Mouse (Mus musculus) neural tube, embryonic 15.5 days (tissue): Measurements from ENCODE around the gene Alpk1. TPM values are rescaled to one million over a fixed set of nuclear protein-coding genes. Genes with fewer than 3 reads are reported as not detected.
"Not testable (repeated sequence)": the region's sequence is repeated elsewhere in the genome, so short reads cannot be mapped to it uniquely, and the experiment has no call there.

ENCODE experiments used
- ATAC-seq: fragments of 200-750 bp; cut with Nextera tagmentation; 2 replicates; pipeline ENCODE4 v1.8.0; 2017; ENCODE audit warnings: mild to moderate bottlenecking, moderate TSS enrichment, moderate library complexity; ENCODE audit not compliant: low FRiP score
- H3K27ac ChIP-seq: fragments of 300-500 bp; sonication (generic); replicated peaks from 2 replicates; pipeline ENCODE4 v1.5.1; 2015; ENCODE audit warnings: mild to moderate bottlenecking, inconsistent platforms
- H3K27me3 ChIP-seq: fragments of 300-500 bp; sonication (generic); replicated peaks from 2 replicates; pipeline ENCODE4 v1.6.1; 2015; ENCODE audit warnings: inconsistent platforms
- H3K36me3 ChIP-seq: fragments of 300-500 bp; sonication (generic); 2 replicates; pipeline ENCODE4 v1.6.1; 2015; ENCODE audit warnings: inconsistent platforms
- H3K4me1 ChIP-seq: fragments of 300-500 bp; sonication (generic); 2 replicates; pipeline ENCODE4 v1.6.1; 2015; ENCODE audit warnings: inconsistent platforms
- H3K4me2 ChIP-seq: fragments of 300-500 bp; sonication (generic); 2 replicates; pipeline ENCODE4 v1.6.1; 2015; ENCODE audit warnings: inconsistent platforms, mild to moderate bottlenecking, moderate library complexity
- H3K4me3 ChIP-seq: fragments of 300-500 bp; sonication (generic); replicated peaks from 2 replicates; pipeline ENCODE4 v1.5.1; 2015; ENCODE audit warnings: mild to moderate bottlenecking, inconsistent platforms
- H3K9ac ChIP-seq: fragments of 300-500 bp; sonication (generic); replicated peaks from 2 replicates; pipeline ENCODE4 v1.6.1; 2015; ENCODE audit warnings: mild to moderate bottlenecking, inconsistent platforms
- H3K9me3 ChIP-seq: fragments of 300-500 bp; sonication (generic); replicated peaks from 2 replicates; pipeline ENCODE4 v1.6.1; 2016; ENCODE audit warnings: inconsistent platforms
- WGBS: fragments of 180-500 bp; shearing (Covaris S2); methylation state at CpG from one replicate; pipeline ENCODE4 v1.1.7; 2015; ENCODE audit warnings: mixed read lengths; 5-methylcytosine and 5-hydroxymethylcytosine counted together
- polyA plus RNA-seq: library from polyadenylated mRNA; unstranded; fragments of >200 nt; fragmentation: Nextera tagmentation; extraction: Ambion mirVana; gene quantifications from 2 replicates; pipeline ENCODE4 v1.2.1, GENCODE M21; 2015

Gene Alpk1
- polyA plus RNA-seq, 1 experiment from 2014 or later, result 0.61 TPM

DNA sequence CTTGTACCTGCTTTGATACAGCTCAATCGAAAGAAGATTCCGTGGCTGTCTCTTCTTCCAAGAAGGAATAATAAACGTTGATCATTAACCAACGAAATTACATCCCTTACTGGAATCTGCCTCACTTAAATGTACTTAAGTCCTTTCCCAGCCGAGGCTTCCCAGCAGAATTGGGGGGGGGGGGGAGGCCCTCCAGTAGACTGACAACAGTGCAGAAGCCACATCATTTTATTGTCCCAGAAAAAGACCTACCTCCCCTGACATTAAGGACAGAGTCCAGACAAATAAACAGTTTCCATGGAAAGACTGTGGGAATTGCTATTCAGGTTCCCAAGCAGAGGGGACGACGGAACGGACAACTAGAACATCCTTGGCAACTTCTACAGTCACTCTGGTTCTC, 8.6 kb upstream of the Alpk1 start:
- H3K4me2 ChIP-seq, result peak overlapping the region; percentile 98
- no peak for ATAC-seq
- no peaks in the 10 kb centered on the region for H3K36me3 ChIP-seq
- WGBS, result 13% methylated on average over 8 of the region's 8 CpGs
- H3K9ac ChIP-seq, result no peak overlapping the region
- no peaks in the 10 kb centered on the region for H3K9me3 ChIP-seq
- no peak overlapping the region for H3K27ac ChIP-seq
- peak overlapping the region; percentile 53 for H3K4me3 ChIP-seq
- H3K27me3 ChIP-seq, result peaks cover 36% of the 10 kb centered on the region
- H3K4me1 ChIP-seq, result peaks cover 22% of the 10 kb centered on the region

DNA sequence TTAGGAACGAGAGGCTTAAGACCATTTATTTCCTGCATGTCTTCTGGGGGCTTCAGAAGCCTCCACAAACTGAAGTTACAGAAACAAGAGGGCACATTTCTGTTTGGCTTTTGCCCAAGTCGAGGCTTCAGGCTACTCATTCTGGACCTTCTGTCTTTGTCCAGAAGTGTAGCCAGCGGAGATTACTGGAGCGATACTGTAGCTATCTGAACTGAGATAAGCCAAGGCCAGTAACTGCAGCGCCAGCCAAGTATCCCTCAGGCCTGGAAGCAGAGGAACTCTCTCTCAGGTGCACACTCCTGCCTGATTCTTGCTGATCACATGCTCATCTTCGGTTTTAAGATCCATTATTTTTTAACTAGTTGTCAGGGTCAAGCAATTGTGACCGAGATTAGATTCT, 7.7 kb upstream of the Alpk1 start:
- WGBS, result 57% methylated on average over 7 of the region's 7 CpGs
- ATAC-seq, result no peak
- no peak overlapping the region for H3K4me3 ChIP-seq
- H3K36me3 ChIP-seq, result no peaks in the 10 kb centered on the region
- H3K9ac ChIP-seq, result no peak overlapping the region
- H3K4me2 ChIP-seq, result no peak overlapping the region
- H3K27me3 ChIP-seq, result peaks cover 36% of the 10 kb centered on the region
- H3K9me3 ChIP-seq, result no peaks in the 10 kb centered on the region
- no peak overlapping the region for H3K27ac ChIP-seq
- H3K4me1 ChIP-seq, result peaks cover 22% of the 10 kb centered on the region

DNA sequence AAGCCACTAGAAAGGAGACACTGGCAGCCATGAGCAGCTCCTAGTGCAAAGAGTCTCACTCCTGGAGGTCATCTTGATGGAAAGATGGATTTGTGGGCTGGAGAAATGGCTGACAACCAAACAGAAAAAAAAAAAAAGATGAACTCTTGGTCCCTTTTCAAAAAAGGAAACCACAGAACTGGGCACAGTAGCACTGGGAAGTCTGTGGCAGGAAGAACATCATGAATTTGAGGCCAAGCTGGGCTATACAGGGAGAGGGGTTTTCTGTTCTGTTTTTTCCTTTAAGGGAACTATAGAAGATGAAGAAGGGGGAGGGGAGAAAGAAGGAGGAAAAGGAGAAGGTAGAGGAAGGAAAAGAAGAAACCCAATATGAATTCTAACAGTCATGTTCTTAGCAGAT, 6.7 kb upstream of the Alpk1 start:
- no peak for ATAC-seq
- Histone ChIP-seq H3K36me3 (no peaks in the 10 kb centered on the region), H3K4me3 (no peak overlapping the region), H3K9me3 (no peaks in the 10 kb centered on the region), H3K4me2 (no peak overlapping the region), H3K27ac (no peak overlapping the region), H3K9ac (no peak overlapping the region), H3K27me3 (peaks cover 31% of the 10 kb centered on the region), H3K4me1 (peaks cover 22% of the 10 kb centered on the region)

DNA sequence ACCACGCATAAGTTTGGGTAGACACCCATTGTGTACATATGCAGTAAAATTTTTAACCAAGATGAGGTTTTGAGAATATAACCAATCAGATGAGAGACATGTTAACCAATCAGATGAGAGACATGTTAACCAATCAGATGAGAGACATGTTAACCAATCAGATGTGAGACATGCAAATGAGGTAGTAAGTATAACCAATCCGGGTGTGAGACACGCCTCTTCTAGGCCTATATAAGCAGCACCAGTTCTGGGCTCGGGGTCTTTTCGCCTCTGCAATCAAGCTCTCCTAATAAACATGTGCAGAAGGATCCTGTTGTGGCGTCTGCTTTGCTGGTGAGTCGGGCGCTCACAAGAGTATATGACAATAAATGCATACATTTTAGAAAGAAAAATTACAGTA, 3.4 kb upstream of the Alpk1 start:
- 93% methylated on average over 8 of the region's 8 CpGs for WGBS
- not testable (repeated sequence) for H3K27ac ChIP-seq, H3K4me1 ChIP-seq, H3K4me2 ChIP-seq, H3K9ac ChIP-seq, H3K36me3 ChIP-seq, ATAC-seq, H3K9me3 ChIP-seq, H3K4me3 ChIP-seq
- H3K27me3 ChIP-seq, result peaks cover 20% of the 10 kb centered on the region

DNA sequence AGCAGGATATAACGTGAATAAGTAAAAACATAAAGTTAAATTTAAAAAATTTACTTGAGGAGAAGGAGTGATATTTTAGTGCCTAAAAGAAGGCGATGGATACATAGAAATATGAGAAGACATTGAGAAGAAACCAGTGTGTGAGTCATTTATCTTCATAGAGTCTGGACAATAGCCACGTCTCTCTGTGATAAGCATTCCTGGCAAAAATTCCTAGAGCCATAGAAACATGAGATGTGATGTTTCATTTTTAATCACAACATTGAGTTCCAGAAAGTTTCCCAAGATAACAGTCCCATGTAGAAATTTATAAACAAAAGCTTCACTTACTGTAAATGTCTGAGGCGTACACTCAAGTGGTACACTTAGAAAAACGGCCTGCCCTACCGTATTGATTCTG, 2.6 kb upstream of the Alpk1 start:
- Histone ChIP-seq H3K27ac (no peak overlapping the region), H3K4me2 (no peak overlapping the region), H3K36me3 (no peaks in the 10 kb centered on the region), H3K9ac (no peak overlapping the region), H3K9me3 (no peaks in the 10 kb centered on the region), H3K27me3 (peaks cover 13% of the 10 kb centered on the region), H3K4me3 (no peak overlapping the region), H3K4me1 (peaks cover 6% of the 10 kb centered on the region; the same call in 1 of the 2 replicates)
- no peak for ATAC-seq
- WGBS, result 94% methylated on average over 6 of the region's 6 CpGs

DNA sequence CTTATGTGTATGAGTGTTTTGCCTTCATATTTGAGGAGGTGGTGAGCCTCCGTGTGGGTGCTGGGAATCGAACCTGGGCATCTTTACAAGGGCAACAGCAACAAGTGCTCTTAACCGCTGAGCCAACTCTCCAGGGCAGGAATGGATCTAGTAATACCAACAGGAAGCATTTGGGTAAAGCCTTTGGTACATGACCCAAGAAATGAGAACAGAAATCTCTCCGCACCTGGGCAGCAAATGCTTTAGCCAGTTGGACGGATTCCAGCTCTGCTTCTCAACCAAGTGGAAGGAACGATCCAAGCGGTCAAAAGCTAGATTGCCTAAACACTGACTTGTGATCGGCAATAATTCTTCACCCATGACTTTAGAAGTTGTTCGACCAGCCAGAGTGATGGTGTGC, 594 bp upstream of the Alpk1 start:
- H3K9me3 ChIP-seq, result no peaks in the 10 kb centered on the region
- no peak overlapping the region for H3K4me2 ChIP-seq
- no peak overlapping the region for H3K27ac ChIP-seq
- H3K36me3 ChIP-seq, result no peaks in the 10 kb centered on the region
- peaks cover 6% of the 10 kb centered on the region; the same call in 1 of the 2 replicates for H3K4me1 ChIP-seq
- 0 out of 2 replicates have a peak, but pooled peaks cover 4% of the 10 kb centered on the region for H3K27me3 ChIP-seq
- no peak for ATAC-seq
- H3K9ac ChIP-seq, result no peak overlapping the region
- H3K4me3 ChIP-seq, result no peak overlapping the region
- WGBS, result 94% methylated on average over 9 of the region's 9 CpGs

DNA sequence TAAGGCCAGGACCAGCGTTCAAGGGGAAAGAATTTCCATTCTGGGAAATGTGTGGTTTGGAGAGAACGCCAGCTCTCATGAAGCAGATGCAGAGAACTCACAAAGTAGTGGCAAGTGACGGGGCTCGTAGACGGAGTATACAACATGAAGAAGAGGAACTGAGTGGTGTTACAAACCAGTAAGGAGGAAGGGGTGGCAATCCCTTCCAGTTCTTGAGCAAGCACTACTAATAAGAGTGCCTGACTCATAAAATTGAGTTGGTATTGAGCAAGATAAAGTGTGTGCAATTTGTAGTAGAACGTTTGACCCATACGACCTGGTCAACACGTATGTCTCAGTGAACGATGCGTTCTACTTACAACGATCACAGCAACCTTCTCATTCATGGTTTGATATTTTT, 11.2 kb downstream of the Alpk1 start:
- no peak overlapping the region for H3K4me2 ChIP-seq
- H3K9me3 ChIP-seq, result no peaks in the 10 kb centered on the region
- 89% methylated on average over 11 of the region's 11 CpGs for WGBS
- ATAC-seq, result no peak
- no peak overlapping the region for H3K27ac ChIP-seq
- no peaks in the 10 kb centered on the region; the same call in 1 of the 2 replicates for H3K27me3 ChIP-seq
- no peak overlapping the region for H3K9ac ChIP-seq
- H3K4me1 ChIP-seq, result no peaks in the 10 kb centered on the region
- H3K4me3 ChIP-seq, result no peak overlapping the region
- no peaks in the 10 kb centered on the region for H3K36me3 ChIP-seq

DNA sequence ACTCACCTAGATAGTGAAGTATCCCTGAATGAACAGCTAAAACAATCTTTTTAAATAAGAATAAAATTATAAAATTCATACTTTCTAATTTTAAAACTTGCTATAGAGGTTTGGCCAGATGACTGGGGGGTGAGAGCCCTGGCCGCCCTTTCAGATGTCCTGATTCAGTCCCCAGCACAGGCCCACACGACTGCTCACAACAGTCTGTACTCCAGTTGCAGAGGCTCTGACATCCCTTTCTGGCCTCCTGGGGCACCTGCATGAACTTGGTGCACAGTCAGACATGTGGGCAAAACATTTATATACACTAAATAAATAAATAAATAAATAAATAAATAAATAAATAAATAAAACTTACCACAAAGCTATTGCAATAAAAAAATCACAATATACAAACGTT, 14.4 kb downstream of the Alpk1 start:
- no peaks in the 10 kb centered on the region for H3K36me3 ChIP-seq
- no peak for ATAC-seq
- WGBS, result 72% methylated on average over 3 of the region's 3 CpGs
- no peak overlapping the region for H3K4me3 ChIP-seq
- H3K27me3 ChIP-seq, result peaks cover 16% of the 10 kb centered on the region
- no peak overlapping the region for H3K4me2 ChIP-seq
- H3K4me1 ChIP-seq, result no peaks in the 10 kb centered on the region
- no peak overlapping the region for H3K27ac ChIP-seq
- no peaks in the 10 kb centered on the region for H3K9me3 ChIP-seq
- H3K9ac ChIP-seq, result no peak overlapping the region

DNA sequence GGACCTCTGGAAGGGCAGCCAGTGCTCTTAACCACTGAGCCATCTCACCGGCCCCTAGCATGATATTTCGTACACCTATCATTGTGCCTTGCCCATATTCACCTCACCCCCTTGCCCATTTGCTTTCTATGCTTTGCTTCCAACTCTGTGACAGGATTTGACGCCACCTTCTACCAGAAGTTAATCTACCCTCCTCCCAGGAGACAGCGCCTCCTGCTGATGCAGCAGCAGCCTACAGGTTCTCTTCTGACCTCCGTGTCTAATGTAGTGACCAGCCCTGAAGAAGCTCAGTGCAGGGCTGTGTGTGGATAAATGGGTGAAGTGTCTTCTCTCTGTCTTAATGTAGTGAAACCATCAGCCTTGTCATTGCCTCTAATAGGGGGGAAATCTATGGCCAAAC, 15.8 kb downstream of the Alpk1 start:
- no peak overlapping the region for H3K4me3 ChIP-seq
- no peak for ATAC-seq
- 57% methylated on average over 5 of the region's 5 CpGs for WGBS
- H3K9me3 ChIP-seq, result no peaks in the 10 kb centered on the region
- peaks cover 26% of the 10 kb centered on the region for H3K27me3 ChIP-seq
- no peaks in the 10 kb centered on the region for H3K4me1 ChIP-seq
- H3K27ac ChIP-seq, result no peak overlapping the region
- H3K4me2 ChIP-seq, result no peak overlapping the region
- no peak overlapping the region for H3K9ac ChIP-seq
- no peaks in the 10 kb centered on the region for H3K36me3 ChIP-seq

DNA sequence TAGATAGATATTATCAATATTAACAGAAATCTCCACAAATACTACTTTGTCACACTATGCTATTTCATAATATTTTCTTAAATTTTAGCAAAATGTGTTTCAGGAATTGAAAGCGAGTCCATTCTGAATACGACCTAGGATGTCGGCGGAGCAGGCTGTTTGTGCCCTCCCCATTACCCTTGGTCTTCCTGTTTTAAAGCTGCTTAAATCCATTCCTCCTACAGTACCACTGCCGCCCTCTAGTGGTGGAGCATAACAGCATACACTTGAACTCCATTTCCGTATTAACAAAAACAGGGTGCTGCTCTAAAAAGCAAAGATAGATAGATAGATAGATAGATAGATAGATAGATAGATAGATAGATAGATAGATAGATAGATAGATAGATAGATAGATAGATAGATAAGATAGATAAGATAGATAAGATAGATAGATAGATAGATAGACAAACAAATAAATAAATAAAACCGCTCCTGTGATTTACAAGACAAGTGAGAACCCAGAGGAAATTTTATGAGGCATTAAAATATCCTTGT, 17.2 kb downstream of the Alpk1 start:
- WGBS, result 20% methylated on average over 7 of the region's 7 CpGs
- Histone ChIP-seq H3K9me3 (no peaks in the 10 kb centered on the region), H3K9ac (no peak overlapping the region), H3K4me3 (no peak overlapping the region), H3K27me3 (peaks cover 34% of the 10 kb centered on the region), H3K36me3 (no peaks in the 10 kb centered on the region), H3K4me2 (no peak overlapping the region), H3K4me1 (peaks cover 3% of the 10 kb centered on the region), H3K27ac (no peak overlapping the region)
- no peak for ATAC-seq

DNA sequence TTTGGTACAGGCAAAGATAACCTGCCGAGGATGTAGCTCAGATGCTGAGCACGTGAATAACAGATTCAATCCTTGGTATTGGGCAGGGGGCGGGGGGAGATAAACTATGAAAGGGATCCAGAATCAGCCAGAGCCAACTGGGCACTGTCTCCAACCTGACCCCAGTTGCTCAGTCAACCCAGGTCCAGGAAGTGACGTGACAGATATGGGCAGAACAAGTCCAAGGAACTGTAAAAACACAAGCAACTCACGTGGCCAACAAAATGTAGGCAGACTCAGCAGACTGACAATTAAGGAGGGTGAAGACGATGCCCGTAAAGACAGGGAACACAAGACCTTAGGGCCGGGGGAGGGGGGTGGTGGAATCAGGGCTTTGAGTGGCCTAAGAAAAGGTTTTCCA, 17.9 kb downstream of the Alpk1 start:
- Histone ChIP-seq H3K9me3 (no peaks in the 10 kb centered on the region), H3K4me1 (peaks cover 3% of the 10 kb centered on the region), H3K36me3 (no peaks in the 10 kb centered on the region), H3K4me2 (no peak overlapping the region), H3K27ac (no peak overlapping the region), H3K9ac (no peak overlapping the region), H3K27me3 (peaks cover 39% of the 10 kb centered on the region), H3K4me3 (no peak overlapping the region)
- no peak for ATAC-seq
- WGBS, result 60% methylated on average over 8 of the region's 8 CpGs

DNA sequence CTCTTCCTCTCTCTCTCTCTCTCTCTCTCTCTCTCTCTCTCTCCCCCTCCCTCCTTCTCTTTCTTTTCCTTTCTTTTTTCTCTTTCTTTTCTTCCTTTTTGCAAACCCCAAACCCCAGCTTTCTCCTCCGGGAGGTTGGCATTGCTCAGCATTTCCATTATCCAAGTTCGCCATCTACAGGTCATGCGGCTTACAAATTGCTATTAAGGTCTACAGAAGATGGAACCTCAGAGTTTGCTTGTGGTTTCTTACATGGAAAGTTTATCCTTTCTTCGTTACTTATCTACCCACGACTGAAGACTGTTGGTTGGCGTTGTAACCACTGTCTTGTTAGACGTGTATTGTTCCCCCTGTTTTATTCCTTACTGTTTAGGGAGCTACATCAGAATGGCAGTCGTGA, 21.1 kb downstream of the Alpk1 start:
- peaks cover 69% of the 10 kb centered on the region for H3K27me3 ChIP-seq
- no peak overlapping the region for H3K27ac ChIP-seq
- no peak overlapping the region for H3K9ac ChIP-seq
- H3K36me3 ChIP-seq, result no peaks in the 10 kb centered on the region
- ATAC-seq, result no peak; the same call in 1 of the 2 replicates
- peaks cover 3% of the 10 kb centered on the region for H3K4me1 ChIP-seq
- H3K4me3 ChIP-seq, result no peak overlapping the region
- 17% methylated on average over 8 of the region's 8 CpGs for WGBS
- no peak overlapping the region for H3K4me2 ChIP-seq
- no peaks in the 10 kb centered on the region for H3K9me3 ChIP-seq

DNA sequence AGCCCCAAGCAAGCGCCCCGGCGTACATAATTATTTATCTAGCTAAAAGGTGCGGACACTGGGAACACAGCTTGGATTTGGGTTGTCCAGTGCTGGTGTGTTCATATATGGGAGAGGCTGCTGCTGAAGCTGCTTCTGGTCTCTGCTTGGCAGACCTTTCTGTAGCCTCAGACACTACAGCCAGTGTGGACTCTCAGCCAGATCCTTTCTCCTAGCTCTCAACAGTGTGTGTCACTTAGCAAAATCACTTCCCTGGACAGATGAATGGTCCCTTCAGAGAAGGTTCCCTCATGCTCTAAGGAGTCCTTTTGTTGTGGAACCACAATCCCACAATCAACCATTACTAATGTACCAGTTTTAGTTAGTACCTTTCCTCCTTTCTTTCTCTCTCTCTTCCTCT, 21.5 kb downstream of the Alpk1 start:
- Histone ChIP-seq H3K4me2 (no peak overlapping the region), H3K4me1 (peaks cover 3% of the 10 kb centered on the region), H3K27me3 (peaks cover 73% of the 10 kb centered on the region), H3K9ac (no peak overlapping the region), H3K9me3 (no peaks in the 10 kb centered on the region), H3K27ac (no peak overlapping the region), H3K4me3 (no peak overlapping the region), H3K36me3 (no peaks in the 10 kb centered on the region)
- no peak; the same call in 1 of the 2 replicates for ATAC-seq
- 14% methylated on average over 4 of the region's 4 CpGs for WGBS
